Mouse (Mus musculus): Measurements from ENCODE around the gene Rgs13. TPM values are rescaled to one million over a fixed set of nuclear protein-coding genes. Genes with fewer than 3 reads are reported as not detected.

The Rgs13 gene
- 1 to 10 TPM in 1 of 2 experiments, not detected in 1; 1.8 TPM for polyA plus RNA-seq (2017; shearing (Covaris generic))

DNA sequence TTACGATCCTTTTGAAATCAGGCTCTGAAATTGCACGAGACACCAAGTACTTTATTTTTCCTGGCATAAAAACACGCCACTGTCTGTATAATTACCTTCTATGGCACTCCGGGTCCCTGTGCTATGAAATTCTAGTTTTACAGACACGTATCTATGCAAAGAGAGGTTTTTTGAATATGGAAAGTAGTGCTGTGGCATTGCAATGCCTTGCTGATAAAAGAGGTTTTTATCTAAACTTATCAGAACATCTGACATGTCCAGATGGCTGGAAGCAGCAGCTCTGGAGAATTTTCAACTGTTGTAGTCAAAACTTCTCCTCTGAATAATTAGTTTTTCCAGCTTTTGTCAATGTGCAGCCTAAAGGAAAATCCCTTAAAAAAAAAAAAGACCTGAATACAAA lies at the start of gene Rgs13:
Rgs13 (minus strand) TSS at position 207 of the 400 bp plus-strand sequence.
- no peak for ATAC-seq

DNA sequence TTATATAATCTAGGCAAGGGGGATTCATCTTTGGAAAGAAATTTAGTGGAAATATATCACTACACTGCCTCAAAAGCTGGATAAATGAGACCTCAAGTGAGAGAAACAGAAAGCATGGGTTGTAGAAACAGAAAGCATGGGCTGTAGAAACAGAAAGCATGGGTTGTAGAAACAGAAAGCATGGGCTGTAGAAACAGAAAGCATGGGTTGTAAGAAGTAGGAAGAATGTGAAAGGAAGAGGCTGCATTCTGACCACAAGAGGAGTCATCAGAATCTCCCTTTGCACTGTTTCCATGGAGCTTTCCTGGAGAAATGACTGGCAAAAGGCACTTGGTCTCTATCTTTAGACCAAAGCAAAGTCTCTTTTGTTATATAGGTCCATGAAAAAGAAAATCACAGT lies 38.1 kb upstream of the Rgs13 start:
- ATAC-seq = peak; percentile 84

DNA sequence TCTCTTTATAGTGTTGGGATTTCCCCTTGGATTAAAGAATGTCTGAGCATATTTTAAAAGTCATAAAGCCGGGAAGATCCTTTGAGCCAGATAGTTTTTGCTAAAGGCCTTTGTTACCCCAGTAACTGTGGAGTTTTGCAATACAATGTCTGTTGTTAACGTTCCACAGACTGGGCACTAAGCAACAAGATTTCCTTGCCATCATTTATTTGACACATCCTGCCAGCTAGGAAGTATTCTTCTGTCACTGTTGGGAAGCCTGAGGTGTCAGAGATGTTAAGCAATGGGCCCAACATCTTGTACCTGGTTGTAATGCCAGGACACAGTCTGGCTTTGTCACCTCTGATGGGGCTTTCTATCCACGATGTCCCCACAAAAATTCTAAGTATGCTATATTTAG lies 33.7 kb upstream of the Rgs13 start:
- ATAC-seq = no peak

DNA sequence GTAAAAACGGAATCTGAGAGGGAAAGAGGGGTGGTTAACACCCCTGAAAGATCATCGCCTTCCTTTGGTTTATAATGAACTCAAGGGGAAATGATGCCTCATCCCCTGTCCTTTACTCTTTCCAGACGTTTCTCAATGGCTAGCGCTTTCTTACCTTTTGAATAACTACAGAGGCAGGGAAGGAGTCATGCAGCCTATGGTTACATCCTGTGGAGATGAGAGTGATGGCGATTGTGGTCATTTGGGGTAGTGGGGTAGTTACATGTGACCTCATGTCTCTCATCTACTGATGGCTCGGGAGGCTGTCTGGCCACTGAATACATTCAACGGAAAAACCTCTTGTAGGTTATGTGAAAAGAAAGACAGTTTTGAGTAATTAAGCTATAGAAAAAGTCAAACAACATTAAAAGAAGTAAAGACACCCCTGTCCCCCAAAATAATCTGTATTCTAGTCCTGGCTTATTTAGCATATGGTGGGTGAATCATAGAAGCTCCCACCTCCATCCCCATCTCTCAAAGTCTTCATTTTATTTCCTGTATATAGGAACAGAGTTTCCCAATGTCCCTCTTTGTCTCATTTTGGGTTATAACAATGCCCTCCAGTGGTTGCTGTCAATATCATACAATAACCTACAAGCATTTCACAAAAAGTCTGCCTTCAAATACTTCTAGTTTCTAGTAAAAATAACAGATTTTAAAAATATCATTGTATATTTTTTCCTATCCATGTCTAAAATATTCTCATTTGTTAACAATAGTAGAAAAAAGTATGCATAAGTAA lies 29.3 kb upstream of the Rgs13 start:
- no peak for ATAC-seq

DNA sequence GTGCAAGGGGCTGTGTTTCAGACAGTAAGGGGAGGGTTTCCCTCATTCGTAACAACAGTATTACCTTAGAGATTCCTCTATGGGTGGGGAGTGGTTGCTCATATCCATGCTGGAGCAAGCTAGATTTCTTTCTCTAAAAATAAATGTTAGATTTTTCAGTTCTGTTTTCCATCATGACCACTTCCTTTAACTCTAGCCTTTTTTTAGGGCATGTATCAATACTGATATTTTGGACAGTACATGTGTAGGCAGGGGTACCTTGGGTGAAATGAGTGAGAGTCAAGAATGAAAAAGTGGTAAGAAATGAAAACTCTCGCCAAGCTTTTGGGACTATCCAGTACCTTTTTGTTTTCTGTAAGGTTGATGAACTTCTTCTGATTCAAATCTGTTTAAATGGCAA lies 27.6 kb upstream of the Rgs13 start:
- no peak for ATAC-seq

DNA sequence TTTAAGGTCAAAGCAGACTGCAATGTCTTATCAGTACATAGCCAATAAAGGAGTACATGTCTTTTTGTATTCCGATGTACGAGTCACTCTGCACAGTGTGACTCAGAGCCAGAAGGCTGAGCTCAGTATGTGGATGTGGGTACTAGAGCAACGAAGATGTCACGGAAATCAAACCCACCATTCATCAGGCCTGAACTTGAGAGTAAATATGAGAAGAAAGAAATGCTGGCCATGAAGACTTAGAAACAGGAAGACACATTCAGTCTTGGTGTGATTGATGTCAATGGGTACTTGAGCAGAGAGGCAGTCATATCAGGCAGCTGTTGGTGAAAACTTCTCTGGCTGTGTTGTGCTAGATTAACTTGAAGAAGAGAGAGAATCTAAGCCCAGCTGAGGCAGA lies 25.8 kb upstream of the Rgs13 start:
- peak; percentile 88 for ATAC-seq

DNA sequence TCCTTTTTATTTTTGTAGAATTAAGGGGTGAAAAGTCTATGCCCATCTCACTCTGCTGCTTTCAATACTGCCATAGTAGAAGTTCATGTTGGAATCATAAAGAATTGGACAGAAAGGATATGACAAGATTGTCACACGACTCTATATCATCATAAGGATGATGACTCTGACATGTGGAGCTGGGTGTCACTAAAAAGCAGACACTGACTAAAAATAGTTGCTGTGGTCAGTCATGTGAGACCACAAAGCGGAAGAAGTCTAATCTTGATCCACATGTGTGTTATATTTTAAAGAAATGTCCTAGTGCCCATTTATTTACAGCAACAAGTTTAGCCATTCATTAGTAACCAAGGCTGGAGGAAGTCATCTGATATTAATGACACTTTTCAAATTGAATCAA lies 23.3 kb upstream of the Rgs13 start:
- ATAC-seq = no peak

DNA sequence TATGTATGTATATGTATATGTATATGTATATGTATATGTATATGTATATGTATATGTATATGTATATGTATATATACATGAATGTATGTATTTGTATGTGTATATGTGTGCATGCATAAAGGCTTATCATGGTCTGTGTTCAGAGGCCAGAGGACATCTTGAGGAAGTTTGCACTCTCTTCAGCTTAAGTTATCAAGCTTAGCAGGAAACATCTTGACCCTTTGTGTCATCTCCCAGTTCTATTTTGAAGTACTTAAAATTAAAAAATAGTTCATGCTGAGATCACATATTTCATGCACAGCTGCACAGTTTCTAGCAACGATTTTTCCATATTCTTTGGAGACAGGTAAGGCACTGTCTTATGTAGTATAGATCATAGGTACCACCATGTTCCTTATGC lies 22.4 kb upstream of the Rgs13 start:
- ATAC-seq = no peak

DNA sequence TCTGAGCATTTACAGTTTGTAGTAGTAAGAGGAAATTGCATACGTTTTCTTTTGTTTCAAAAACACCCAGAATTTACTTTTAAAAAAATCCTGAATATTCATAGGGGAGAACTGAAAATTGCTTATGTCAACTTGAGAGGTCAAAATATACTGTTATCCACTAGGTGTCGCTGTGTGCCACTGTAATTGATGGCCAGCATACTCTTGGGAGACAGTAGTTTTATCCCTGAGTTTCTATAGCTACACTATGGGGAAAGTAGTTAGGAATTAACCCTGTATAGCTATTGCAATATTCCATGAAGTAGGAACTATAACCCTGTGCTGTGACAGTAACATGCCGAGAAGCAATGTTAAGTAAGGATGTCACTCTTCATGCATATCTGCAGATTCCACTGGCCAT lies 20.5 kb upstream of the Rgs13 start:
- ATAC-seq = peak; percentile 79

DNA sequence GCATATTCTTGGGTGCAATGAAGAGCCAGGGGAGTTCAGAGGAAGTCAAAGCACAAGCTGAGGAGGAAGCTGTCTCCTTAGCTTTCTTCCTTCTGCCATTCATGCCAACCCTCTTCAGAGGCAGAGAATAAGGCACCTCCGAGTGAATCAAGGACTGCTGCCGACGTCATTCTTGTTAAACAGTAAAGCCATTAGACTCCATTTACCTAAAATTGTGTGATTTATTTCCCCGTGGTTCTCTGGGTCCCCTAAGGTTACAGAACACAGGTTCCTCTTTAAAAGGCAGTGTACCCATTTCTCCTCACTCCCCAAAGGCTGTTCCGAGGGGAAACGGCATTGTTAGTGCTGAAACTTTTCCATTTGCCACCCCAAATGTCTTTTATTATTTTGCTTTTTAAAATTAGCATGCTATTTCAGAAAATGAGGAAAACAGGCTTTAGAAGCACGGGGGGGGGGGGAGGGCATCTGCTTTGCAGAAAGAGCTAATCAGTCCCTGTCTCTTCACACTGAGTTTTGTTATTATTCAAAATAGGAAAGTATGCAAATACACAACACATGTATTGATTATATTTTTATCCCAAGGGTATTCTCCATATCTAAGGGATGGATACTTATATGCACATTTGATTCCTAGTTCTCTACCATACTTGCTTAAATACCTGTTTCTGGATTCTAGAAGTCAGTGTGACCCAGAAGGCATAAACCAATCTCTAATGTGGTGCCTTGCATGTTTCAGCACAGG lies 9.7 kb upstream of the Rgs13 start:
- no peak for ATAC-seq

DNA sequence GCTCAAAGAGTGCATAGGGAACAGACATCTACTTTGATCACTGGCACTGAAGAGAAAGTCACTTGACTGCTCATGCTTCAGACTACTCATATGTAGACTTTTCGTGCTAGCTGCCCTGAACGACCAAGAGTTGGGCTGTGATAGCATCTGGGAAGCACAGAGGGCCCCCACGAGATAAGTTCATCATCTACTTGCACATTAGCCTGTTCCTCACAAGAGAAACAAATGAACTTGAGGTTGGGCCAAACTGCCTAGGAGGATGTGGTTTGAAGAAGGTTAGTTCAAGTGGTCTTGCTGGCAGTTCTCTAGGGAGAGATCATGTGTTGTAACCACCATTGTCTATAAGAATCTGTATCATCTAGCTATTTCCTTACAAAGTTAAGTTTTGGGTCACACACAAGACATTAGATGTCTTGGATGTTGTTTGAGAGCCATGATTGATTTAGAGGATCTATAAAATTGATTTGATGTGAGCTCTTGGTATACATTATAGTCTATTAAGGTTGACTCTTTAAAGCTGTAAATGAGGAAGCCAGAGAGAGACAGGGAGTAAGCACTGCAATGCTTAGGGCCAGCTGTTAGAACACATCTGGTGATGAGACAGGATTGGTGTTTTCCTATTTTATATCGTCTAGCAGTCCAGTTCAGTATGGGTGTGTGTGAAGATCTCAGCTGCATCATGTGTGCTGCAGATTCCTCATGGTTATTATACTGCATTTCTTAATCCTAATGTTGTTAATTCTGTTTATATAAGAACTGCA lies 8.0 kb upstream of the Rgs13 start:
- ATAC-seq = peak; percentile 51

DNA sequence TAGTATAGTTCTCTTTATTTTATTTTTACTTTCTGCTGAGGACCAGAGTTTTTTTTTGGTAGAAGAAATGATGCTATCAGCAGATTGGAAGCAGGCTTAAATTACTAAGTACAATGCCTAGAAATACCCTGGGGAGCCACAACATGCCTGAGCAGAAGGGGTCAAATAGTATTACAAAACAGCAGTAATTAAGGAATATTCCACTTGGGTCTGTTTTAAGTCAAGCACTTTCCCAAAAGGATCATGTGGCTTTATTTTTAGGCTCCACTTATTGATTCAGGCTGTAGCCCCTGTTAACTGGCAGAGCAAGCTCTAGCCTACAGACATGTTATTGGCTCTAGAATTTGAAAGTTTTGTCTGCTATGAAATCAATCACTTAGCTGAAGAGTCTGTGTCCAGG lies 6.5 kb upstream of the Rgs13 start:
- no peak for ATAC-seq

DNA sequence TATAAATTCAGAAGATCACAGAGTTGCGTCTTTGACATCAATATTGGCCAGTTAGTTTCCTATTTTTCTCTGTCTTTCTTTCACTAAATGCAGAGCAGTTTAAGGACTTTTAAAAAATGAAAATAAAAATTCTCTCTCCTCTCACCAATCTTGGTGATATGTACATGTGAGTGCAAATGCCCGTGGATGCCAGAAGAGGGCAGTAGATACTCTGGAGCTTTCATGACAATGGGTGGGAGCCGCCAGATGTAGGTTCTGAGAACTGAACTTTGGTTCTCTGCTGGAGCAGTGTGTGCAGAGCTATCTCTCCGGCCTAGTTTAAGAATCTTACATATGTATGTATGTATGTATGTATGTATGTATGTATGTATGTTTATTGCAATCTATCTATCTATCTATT lies 2.4 kb upstream of the Rgs13 start:
- ATAC-seq = no peak

DNA sequence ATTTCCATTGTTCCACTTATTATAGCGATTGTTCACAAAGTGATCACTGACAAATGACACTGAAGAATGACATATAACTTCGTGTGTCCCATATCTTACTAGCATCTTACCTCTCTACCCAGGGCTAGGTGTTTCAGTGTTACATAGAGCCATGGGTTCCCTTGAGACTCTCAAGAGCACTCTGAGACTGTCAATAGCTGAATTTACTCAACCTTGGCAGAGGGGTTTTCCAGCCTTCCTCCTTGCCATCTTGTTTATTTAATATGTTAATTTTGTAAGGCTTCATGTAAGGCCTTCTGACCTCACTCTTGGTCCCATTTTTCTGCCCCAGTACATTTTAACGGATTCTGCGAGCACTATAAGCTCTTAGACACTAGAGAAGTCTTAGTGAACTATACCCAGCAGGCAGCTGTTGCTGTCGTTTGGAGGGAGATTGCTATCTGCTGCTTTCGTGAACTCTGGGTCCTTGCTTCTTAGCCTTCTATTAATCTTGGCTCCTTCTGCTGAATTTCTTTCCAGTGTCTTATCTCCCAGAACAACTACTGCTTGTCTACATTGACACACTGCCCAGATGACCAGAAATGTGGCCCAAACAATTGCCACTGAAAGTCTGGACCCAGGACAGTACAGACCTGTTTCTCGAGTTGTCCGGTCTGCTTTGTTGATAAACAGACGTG lies 1.2 kb upstream of the Rgs13 start:
- ATAC-seq = no peak

DNA sequence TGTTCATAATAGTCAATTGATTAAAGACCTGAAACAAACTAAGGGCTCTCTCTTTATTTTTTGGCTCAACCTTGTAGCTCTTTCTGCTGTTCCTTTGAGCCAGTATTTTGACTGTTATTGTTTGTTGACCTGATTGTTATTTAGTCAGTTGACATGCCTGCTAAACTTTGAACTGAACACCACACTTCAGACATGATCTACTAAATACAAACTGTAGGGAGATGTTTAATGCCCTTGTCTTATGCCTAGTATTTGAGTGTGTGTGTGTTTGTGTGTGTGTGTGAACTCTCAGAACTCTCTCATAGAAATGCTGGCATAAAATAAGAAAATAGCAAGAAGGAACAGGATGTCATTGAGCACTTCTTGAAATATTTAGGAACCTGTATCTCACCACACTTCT lies 448 bp upstream of the Rgs13 start:
- no peak for ATAC-seq

DNA sequence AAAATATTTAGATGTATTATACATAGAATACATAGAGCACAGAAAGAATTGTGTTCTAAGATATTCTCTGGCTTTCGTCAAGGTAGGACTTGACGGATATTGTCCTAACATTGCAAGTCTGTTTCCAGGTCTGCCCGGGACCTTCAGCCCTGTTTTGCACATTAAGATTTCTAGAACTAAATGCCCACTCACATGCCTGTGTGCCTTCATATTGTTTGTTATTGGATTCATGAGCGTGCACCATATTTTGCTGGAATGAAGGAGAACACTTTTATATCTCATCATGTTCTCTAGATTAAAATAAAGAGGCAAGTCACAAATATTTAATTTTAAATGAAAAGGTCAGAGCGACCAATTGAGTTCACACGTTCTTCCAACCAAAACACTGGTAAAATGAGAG lies 2.4 kb downstream of the Rgs13 start:
- no peak for ATAC-seq

DNA sequence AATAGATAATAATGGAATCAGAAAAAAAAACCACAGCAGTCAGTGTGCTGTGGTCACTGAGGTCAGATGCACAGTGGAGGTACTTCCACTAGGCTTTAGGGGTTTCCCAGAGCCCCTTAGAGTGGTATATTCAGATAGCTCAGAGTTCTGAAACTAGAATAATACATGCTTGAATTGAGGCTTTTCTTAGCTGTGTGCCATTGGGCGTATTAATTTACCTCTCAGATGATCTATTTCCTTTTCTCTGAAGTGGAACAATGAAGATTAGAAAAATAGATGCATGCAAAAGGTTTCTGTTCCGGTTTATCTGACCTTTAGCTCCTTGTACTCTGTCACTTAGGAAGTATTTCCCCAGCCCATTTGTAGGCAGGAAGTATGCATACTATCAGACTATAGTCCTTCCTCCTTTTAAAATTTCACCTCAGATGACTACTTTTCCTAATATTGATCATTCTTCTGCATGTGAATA lies 3.6 kb downstream of the Rgs13 start:
- ATAC-seq = peak; percentile 60

DNA sequence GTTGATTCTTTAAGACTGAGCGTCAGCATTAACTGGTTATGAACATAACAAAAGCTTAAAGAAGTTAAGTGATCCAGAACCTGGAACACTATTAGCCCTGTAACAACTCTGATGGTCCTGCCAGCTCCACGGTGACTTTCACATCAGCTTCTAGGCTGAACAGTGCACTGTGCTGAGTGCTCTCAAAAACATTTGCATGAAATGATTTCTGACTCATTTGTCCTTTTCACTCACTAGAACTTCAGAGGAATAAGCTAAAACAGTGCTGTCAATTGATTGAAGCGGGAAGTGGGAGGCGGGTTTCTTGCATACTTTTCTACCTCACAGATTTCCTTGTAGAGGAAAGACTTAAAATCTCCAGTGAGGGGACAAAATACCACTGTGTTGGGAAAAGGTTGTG lies 8.3 kb downstream of the Rgs13 start:
- ATAC-seq = no peak

DNA sequence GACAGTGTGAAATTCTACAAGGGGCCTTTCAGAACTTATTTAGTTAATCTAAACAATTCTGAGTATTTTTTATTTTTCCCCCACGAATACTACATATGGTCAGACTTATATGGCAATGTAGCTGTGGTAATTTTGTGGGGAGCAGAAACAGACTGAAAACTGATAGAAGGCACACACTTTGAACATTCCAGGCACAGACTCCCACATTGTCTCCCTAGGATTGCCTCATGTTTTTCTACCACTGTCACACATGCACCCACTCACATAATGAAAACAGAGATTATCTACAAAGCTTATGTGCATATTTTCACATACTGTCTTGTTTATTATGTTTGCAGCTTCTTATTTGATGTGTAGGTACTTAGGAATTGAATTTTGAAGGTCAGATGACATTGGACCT lies 9.4 kb downstream of the Rgs13 start:
- ATAC-seq = no peak

DNA sequence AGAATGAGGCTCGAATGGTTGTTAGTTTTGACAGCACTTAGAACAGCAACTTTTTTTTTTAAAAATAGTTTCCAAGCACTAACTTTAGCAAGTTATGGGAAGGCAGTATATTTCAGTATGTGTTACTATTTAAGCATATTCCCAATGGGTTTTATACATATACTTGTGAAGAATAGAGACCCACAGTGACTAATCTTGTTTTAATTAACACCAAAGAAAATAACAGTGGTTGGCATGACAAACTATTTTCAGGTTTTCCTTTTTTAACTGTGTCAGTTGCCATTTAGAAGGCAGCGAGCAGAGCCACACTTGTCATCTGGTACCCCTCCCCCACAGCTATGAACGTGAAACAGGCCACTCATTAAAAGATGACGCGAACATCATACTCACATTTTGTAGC lies 10.3 kb downstream of the Rgs13 start:
- no peak for ATAC-seq

DNA sequence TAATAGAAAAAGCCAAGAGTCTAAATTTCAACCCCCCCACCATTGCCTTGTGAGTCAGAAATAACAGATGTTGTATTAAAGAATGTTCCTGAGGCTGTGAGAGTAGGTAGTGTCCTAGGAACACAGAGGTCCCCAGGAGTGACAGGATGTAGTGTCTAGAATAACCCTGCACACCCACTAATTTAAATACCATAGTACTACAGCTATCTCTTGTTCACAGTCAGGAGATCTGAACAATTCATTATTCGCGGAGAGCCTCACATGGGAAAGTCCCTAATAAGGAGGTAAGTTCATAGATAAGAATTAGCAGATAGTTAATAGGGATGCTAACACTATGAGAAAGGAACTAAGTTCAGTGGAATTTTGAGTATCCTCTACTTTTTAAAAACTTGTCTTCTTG lies 10.9 kb downstream of the Rgs13 start:
- peak; percentile 74 for ATAC-seq

DNA sequence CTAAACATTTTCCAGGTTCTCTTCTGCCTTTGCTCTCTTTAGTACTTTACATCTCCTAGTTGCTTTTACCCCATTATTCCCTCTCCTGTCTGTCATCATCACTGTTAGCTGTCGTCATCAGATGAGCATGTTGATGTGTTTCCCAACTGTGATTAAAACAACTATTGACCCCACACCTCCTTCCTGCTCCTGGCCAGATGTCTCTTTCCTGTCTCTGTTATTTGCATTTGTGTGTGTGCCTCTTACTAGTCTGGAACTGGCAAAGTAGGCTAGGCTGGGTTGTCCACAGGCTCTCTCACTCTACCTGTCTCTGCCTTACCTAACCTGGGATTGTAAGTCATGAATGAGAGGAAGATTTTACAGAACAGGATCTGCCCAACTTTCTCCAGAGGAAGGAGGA lies 24.6 kb downstream of the Rgs13 start:
- no peak for ATAC-seq

DNA sequence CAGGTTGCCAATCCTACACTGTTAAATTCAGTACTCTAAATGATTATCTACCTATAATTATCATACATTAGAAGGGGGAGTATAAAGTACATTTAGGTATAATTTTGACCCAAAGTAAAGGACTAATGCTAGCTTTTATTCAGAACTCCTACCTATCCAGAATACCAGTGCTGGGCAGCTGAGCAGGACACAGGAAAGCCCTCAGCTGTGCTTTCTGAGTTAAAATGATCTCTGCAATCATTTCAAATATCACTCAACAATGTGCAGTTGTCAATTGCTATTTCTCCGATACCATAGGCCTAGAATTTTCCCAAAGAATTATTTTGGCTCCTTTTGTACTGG lies 25.0 kb downstream of the Rgs13 start:
- ATAC-seq = no peak
